Mouse (Mus musculus): ENCODE results near the gene Nacc2. TPM values are rescaled to one million over a fixed set of nuclear protein-coding genes. Genes with fewer than 3 reads are reported as not detected.

The Nacc2 gene
- polyA plus RNA-seq, 1 experiment, result 15.0 TPM

DNA sequence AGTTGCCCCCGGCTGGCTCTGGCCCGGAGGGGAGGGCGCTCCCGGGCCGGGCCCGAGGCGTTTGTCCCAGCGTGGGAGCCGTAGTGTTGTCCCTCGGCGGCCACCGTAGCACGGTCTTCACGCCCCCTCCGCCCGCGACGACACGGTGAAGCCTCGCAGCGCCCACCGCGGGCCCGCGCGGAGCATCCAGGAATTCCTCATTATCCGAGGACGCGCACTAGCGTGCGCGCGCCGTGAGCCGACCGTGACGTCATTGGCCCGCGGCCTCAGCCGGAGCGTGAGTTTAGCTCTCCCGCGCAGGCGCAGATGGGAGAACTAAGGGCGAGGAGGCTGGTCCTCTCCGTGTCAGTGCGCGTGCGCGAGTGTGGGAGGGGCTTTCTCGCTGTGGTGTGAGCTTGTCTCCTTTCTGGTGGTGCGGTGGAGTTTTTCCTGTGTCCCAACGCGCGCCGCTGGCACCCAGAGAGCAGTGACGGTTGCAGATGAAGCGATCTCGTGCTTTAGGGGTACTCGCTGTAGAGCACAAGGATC is 17.3 kb upstream of the Nacc2 start:
- Histone ChIP-seq H3K4me3 (peak overlapping the region; percentile 46), H3K79me2 (ENCODE audit: control insufficient read depth, insufficient read depth) (peaks cover 11% of the 10 kb centered on the region)
- TF ChIP-seq MYOG (IDR thresholded peaks at IDR 0.05; ENCODE audit: control insufficient read depth in 1 of 3, insufficient read depth in 1 of 3, insufficient read length in 2 of 3, low read depth in 2 of 3) (no peak), CEBPB (IDR thresholded peaks at IDR 0.05; ENCODE audit: insufficient read depth, poor library complexity, severe bottlenecking) (no peak), POLR2A (IDR thresholded peaks at IDR 0.05; ENCODE audit: insufficient read length, low read depth) (peak; percentile 60), E2F4 (IDR thresholded peaks at IDR 0.05; ENCODE audit: insufficient read depth) (peak; percentile 13), MYOD1 (IDR thresholded peaks at IDR 0.05; ENCODE audit: control insufficient read depth in 1 of 3, insufficient read length in 2 of 3, low read depth in 2 of 3) (peak in 1 of 3 experiments; percentile 5), POLR2AphosphoS2 (IDR thresholded peaks at IDR 0.05; ENCODE audit: insufficient read length, low read depth) (peak; percentile 87)

DNA sequence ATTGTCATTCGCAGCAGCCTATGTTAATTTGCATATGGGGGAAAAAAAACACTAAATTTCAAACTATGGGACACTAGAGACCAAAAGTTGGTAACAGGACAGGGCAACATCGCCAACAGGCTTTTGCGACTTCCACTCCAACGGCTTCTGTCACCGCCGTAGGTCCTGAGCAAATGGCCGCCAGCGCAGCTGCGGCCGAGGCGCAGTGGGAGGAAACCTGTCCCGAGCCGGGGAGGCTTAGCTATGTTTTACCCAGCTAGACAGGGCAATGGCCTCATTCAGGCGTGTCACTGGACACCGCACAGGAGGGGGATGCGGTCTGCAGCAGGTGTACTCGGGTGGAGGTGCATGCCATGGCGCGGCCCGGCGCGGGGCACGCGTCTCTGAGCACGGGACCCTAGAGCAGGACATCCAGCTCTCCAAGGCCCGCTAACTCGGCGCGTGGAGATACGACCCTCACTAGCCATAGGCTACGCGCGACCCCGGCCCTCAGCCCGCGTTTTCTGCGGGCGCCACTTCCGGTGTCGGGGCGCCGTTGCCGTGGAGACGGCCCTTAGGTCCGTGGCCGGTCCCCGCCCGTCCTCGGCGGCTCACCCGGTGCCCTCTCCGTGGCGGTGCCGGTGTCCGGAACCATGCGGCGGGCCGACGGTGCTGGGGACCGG is 16.7 kb upstream of the Nacc2 start:
- peaks cover 11% of the 10 kb centered on the region for H3K79me2 ChIP-seq (ENCODE audit: control insufficient read depth, insufficient read depth)
- peak overlapping the region; percentile 83 for H3K4me2 ChIP-seq (ENCODE audit: low read depth)
- H3K4me3 ChIP-seq, result peak overlapping the region; percentile 46
- H3K36me3 ChIP-seq (ENCODE audit: control insufficient read depth, insufficient read depth), result no peaks in the 10 kb centered on the region
- peak overlapping the region; percentile 84 for H3ac ChIP-seq (ENCODE audit: control insufficient read depth, insufficient read length)
- H3K27me3 ChIP-seq (ENCODE audit: control insufficient read depth, insufficient read depth, insufficient read length), result no peaks in the 10 kb centered on the region
- TF ChIP-seq MYOD1 (IDR thresholded peaks at IDR 0.05; ENCODE audit: control insufficient read depth in 1 of 3, insufficient read length in 2 of 3, low read depth in 2 of 3) (peak in 2 of 3 experiments; percentile 52 to 85), TCF12 (IDR thresholded peaks at IDR 0.05; ENCODE audit: insufficient read depth, poor library complexity, severe bottlenecking) (no peak), POLR2AphosphoS2 (IDR thresholded peaks at IDR 0.05; ENCODE audit: insufficient read length, low read depth) (peak; percentile 19), POLR2A (IDR thresholded peaks at IDR 0.05; ENCODE audit: insufficient read length, low read depth) (peak; percentile 39), MYOG (IDR thresholded peaks at IDR 0.05; ENCODE audit: control insufficient read depth in 1 of 3, insufficient read depth in 1 of 3, insufficient read length in 2 of 3, low read depth in 2 of 3) (peak in 2 of 3 experiments; percentile 57 to 58)

More for the DNA sequence above, 17.3 kb upstream of the Nacc2 start:
- Histone ChIP-seq H3K27me3 (ENCODE audit: control insufficient read depth, insufficient read depth, insufficient read length) (no peaks in the 10 kb centered on the region), H3K4me2 (ENCODE audit: low read depth) (peak overlapping the region; percentile 84), H3K36me3 (ENCODE audit: control insufficient read depth, insufficient read depth) (no peaks in the 10 kb centered on the region), H3ac (ENCODE audit: control insufficient read depth, insufficient read length) (peak overlapping the region; percentile 84)

DNA sequence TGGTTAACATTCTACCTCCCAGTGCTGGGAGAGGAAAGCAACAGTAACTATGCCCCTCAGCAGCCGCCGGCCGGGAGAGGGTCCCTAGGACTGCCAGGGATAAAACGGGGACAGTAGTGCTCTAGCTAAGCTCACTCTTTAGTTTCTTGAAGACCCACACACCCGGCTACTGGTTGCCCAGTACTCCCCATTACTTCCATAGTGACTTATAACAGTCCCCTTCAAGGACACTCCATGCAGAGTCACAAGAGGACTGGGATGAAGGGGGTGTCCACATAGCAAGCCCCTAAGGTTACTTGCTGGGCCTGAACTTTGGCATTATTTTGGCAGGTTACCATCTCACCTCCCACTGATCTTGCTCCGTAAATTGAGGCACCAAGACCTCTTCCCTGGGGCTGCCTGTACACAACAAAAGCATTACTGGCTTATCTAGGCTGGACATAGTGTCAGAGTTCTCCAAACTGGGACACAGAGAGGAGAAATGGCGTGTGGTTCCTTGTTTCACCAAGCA is 16.1 kb upstream of the Nacc2 start:
- peak overlapping the region; percentile 46 for H3K4me3 ChIP-seq
- H3K36me3 ChIP-seq (ENCODE audit: control insufficient read depth, insufficient read depth), result no peaks in the 10 kb centered on the region
- H3K79me2 ChIP-seq (ENCODE audit: control insufficient read depth, insufficient read depth), result peaks cover 11% of the 10 kb centered on the region
- H3K27me3 ChIP-seq (ENCODE audit: control insufficient read depth, insufficient read depth, insufficient read length), result no peaks in the 10 kb centered on the region
- H3K4me2 ChIP-seq (ENCODE audit: low read depth), result peak overlapping the region; percentile 83
- peak overlapping the region; percentile 84 for H3ac ChIP-seq (ENCODE audit: control insufficient read depth, insufficient read length)
- TF ChIP-seq CEBPB (IDR thresholded peaks at IDR 0.05; ENCODE audit: insufficient read depth, poor library complexity, severe bottlenecking), result no peak
- no peak for TF ChIP-seq REST (IDR thresholded peaks at IDR 0.05; ENCODE audit: insufficient read depth, insufficient read length)
- TF ChIP-seq MAX (IDR thresholded peaks at IDR 0.05; ENCODE audit: low read depth), result no peak
- no peak for TF ChIP-seq SRF (IDR thresholded peaks at IDR 0.05; ENCODE audit: control insufficient read depth, insufficient read length, low read depth)
- TF ChIP-seq MYOD1 (IDR thresholded peaks at IDR 0.05; ENCODE audit: control insufficient read depth in 1 of 3, insufficient read length in 2 of 3, low read depth in 2 of 3), result no peak
- no peak for TF ChIP-seq USF1 (IDR thresholded peaks at IDR 0.05; ENCODE audit: low read depth)
- TF ChIP-seq MYOG (IDR thresholded peaks at IDR 0.05; ENCODE audit: control insufficient read depth in 1 of 3, insufficient read depth in 1 of 3, insufficient read length in 2 of 3, low read depth in 2 of 3), result no peak
- no peak for TF ChIP-seq TCF3 (IDR thresholded peaks at IDR 0.05; ENCODE audit: insufficient read length, low read depth)
- TF ChIP-seq TCF12 (IDR thresholded peaks at IDR 0.05; ENCODE audit: insufficient read depth, poor library complexity, severe bottlenecking), result no peak
- TF ChIP-seq E2F4 (IDR thresholded peaks at IDR 0.05; ENCODE audit: insufficient read depth), result no peak
- TF ChIP-seq POLR2A (IDR thresholded peaks at IDR 0.05; ENCODE audit: insufficient read length, low read depth), result no peak
- TF ChIP-seq POLR2AphosphoS2 (IDR thresholded peaks at IDR 0.05; ENCODE audit: insufficient read length, low read depth), result no peak

DNA sequence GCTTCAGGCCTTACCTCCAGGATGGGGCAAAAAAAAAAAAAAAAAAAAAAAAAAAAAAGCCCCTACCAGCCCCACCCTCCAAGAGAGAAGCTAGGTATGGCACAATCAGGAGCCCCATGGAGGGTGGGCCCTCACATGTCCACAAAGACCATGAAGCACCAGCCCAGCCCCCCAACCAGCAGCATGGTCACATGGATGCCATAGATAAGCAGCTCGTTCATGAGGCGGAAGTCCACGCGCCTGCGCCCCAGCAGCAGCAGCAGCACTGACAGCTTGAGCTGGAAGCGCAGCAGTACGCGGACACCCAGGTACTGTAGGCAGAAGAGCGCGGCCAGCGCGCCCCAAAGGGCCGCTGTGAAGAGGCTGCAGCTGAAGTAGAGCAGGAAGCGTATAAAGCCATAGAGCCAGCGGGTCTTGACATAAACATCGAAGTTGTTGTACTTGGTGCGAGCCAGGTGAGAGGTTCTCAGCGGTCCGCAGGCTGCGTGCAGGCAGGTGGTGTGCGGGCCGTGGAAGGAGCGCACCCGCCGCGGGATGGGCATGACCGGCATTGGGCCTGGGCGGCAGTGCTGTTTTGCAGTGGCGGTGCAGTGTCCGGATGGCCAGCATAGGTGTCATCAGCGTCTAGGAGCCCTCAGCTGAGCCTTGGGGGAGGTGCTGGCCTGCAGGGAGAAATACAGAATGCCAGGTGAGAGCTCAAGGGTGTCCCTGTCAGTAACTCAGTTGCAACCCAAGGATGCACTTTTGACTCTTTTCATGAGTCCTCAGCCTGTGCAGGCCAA is 15.4 kb upstream of the Nacc2 start:
- peak overlapping the region; percentile 46 for H3K4me3 ChIP-seq
- TF ChIP-seq MAX (IDR thresholded peaks at IDR 0.05; ENCODE audit: low read depth) (no peak), POLR2A (IDR thresholded peaks at IDR 0.05; ENCODE audit: insufficient read length, low read depth) (peak; percentile 43), REST (IDR thresholded peaks at IDR 0.05; ENCODE audit: insufficient read depth, insufficient read length) (no peak)
- H3K79me2 ChIP-seq (ENCODE audit: control insufficient read depth, insufficient read depth), result peaks cover 11% of the 10 kb centered on the region
- peak overlapping the region; percentile 83 for H3K4me2 ChIP-seq (ENCODE audit: low read depth)
- no peaks in the 10 kb centered on the region for H3K27me3 ChIP-seq (ENCODE audit: control insufficient read depth, insufficient read depth, insufficient read length)
- H3K36me3 ChIP-seq (ENCODE audit: control insufficient read depth, insufficient read depth), result no peaks in the 10 kb centered on the region
- no peak overlapping the region for H3ac ChIP-seq (ENCODE audit: control insufficient read depth, insufficient read length)

DNA sequence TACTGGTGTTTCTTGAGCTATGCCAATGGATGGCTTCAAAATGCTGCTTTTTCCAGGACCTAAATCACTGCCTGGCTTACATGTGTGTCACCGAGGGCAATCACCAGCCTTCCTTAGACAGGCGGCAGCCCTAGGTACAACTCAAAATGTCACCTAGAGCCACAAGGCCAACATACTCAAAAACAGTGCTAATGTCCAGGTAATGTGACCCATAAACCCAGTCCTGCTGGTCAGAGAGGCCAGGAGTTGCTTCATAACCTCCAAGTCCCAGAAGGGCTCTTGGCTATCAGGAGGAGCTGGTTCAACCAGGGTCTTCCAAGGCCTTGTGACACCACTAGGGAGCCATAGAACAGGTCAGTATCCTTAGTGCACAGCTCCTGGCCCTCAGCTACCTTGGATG is 11.6 kb upstream of the Nacc2 start:
- Histone ChIP-seq H3K27me3 (ENCODE audit: control insufficient read depth, insufficient read depth, insufficient read length) (no peaks in the 10 kb centered on the region), H3ac (ENCODE audit: control insufficient read depth, insufficient read length) (no peak overlapping the region), H3K36me3 (ENCODE audit: control insufficient read depth, insufficient read depth) (no peaks in the 10 kb centered on the region), H3K79me2 (ENCODE audit: control insufficient read depth, insufficient read depth) (peaks cover 9% of the 10 kb centered on the region), H3K4me3 (no peak overlapping the region), H3K4me2 (ENCODE audit: low read depth) (no peak overlapping the region)
- TF ChIP-seq TCF12 (IDR thresholded peaks at IDR 0.05; ENCODE audit: insufficient read depth, poor library complexity, severe bottlenecking) (no peak), POLR2AphosphoS2 (IDR thresholded peaks at IDR 0.05; ENCODE audit: insufficient read length, low read depth) (no peak), CEBPB (IDR thresholded peaks at IDR 0.05; ENCODE audit: insufficient read depth, poor library complexity, severe bottlenecking) (no peak), MAX (IDR thresholded peaks at IDR 0.05; ENCODE audit: low read depth) (no peak), SRF (IDR thresholded peaks at IDR 0.05; ENCODE audit: control insufficient read depth, insufficient read length, low read depth) (no peak), POLR2A (IDR thresholded peaks at IDR 0.05; ENCODE audit: insufficient read length, low read depth) (no peak), E2F4 (IDR thresholded peaks at IDR 0.05; ENCODE audit: insufficient read depth) (no peak), MYOD1 (IDR thresholded peaks at IDR 0.05; ENCODE audit: control insufficient read depth in 1 of 3, insufficient read length in 2 of 3, low read depth in 2 of 3) (no peak), TCF3 (IDR thresholded peaks at IDR 0.05; ENCODE audit: insufficient read length, low read depth) (no peak), MYOG (IDR thresholded peaks at IDR 0.05; ENCODE audit: control insufficient read depth in 1 of 3, insufficient read depth in 1 of 3, insufficient read length in 2 of 3, low read depth in 2 of 3) (no peak), REST (IDR thresholded peaks at IDR 0.05; ENCODE audit: insufficient read depth, insufficient read length) (no peak), USF1 (IDR thresholded peaks at IDR 0.05; ENCODE audit: low read depth) (no peak)
